In genomic region chr2:157203026-157203425, GRCm38 (mm10) we compare ENCODE assay signal across 8 mouse cellular contexts. TPM values are rescaled to one million over a fixed set of nuclear protein-coding genes. Genes with fewer than 3 reads are reported as not detected.
DNase-seq lines count a peak whose midpoint lies in the region; ATAC-seq lines count a peak whose summit lies in the region.

No protein-coding gene starts in this region.

- ATAC-seq in heart, embryonic 15.5 days (replicated peaks; ENCODE audit: insufficient number of reproducible peaks, insufficient read depth, low FRiP score, low read depth), result no peak
- no peak for ATAC-seq in forebrain, embryonic 11.5 days (replicated peaks; ENCODE audit: low FRiP score)
- no peak for ATAC-seq in limb, embryonic 11.5 days (ENCODE audit: insufficient number of reproducible peaks, low FRiP score, low TSS enrichment, low read depth)

- no peak overlapping the region for H3K27ac ChIP-seq in heart, embryonic 15.5 days
- no peak overlapping the region for H3K27ac ChIP-seq in heart, embryonic 10.5 days
- H3K27ac ChIP-seq in forebrain, embryonic 11.5 days (ENCODE audit: low read depth, low read length), result no peak overlapping the region
- no peak overlapping the region for H3K27ac ChIP-seq in limb, embryonic 11.5 days (replicated peaks; ENCODE audit: low read depth, low read length)

- H3K9me3 ChIP-seq in heart, embryonic 15.5 days (replicated peaks), result no peaks in the 10 kb centered on the region
- H3K9me3 ChIP-seq in heart, embryonic 10.5 days, result no peaks in the 10 kb centered on the region
- H3K9me3 ChIP-seq in forebrain, embryonic 11.5 days (ENCODE audit: control insufficient read depth, low read length), result no peaks in the 10 kb centered on the region; the same call in 1 of the 2 replicates
- H3K9me3 ChIP-seq in limb, embryonic 11.5 days (ENCODE audit: control insufficient read depth, low read length), result no peaks in the 10 kb centered on the region

- no peak overlapping the region for H3K9ac ChIP-seq in heart, embryonic 15.5 days
- peak overlapping the region; percentile 98 for H3K9ac ChIP-seq in forebrain, embryonic 11.5 days (ENCODE audit: low read length)
- no peak overlapping the region for H3K9ac ChIP-seq in limb, embryonic 11.5 days (ENCODE audit: low read length)

- H3K36me3 ChIP-seq in heart, embryonic 15.5 days, result peaks cover 11% of the 10 kb centered on the region
- H3K36me3 ChIP-seq in heart, embryonic 10.5 days, result peaks cover 28% of the 10 kb centered on the region
- H3K36me3 ChIP-seq in forebrain, embryonic 11.5 days (ENCODE audit: control insufficient read depth, insufficient read depth, low read length), result peaks cover 6% of the 10 kb centered on the region; the same call in 1 of the 2 replicates
- peaks cover 10% of the 10 kb centered on the region for H3K36me3 ChIP-seq in limb, embryonic 11.5 days (ENCODE audit: control insufficient read depth, insufficient read depth, low read length)

- no peaks in the 10 kb centered on the region for H3K27me3 ChIP-seq in heart, embryonic 15.5 days
- H3K27me3 ChIP-seq in heart, embryonic 10.5 days (ENCODE audit: insufficient read depth, poor library complexity, severe bottlenecking), result no peaks in the 10 kb centered on the region
- H3K27me3 ChIP-seq in forebrain, embryonic 11.5 days (ENCODE audit: control insufficient read depth, insufficient read depth, low read length), result no peaks in the 10 kb centered on the region
- no peaks in the 10 kb centered on the region for H3K27me3 ChIP-seq in limb, embryonic 11.5 days (ENCODE audit: control insufficient read depth, insufficient read depth, low read length)

- H3K4me1 ChIP-seq in heart, embryonic 15.5 days (replicated peaks), result 0 out of 2 replicates have a peak, but pooled peaks cover 10% of the 10 kb centered on the region
- no peaks in the 10 kb centered on the region; the same call in 1 of the 2 replicates for H3K4me1 ChIP-seq in heart, embryonic 10.5 days
- H3K4me1 ChIP-seq in forebrain, embryonic 11.5 days (replicated peaks; ENCODE audit: control insufficient read depth, insufficient read depth, low read length), result peaks cover 4% of the 10 kb centered on the region; the same call in 1 of the 2 replicates
- H3K4me1 ChIP-seq in limb, embryonic 11.5 days (ENCODE audit: control insufficient read depth, insufficient read depth, low read length), result no peaks in the 10 kb centered on the region

- no peak for DNase-seq in heart, embryonic 10.5 days (ENCODE audit: low spot score)
- DNase-seq in forebrain, embryonic 11.5 days (ENCODE audit: low spot score), result no peak
- no peak for DNase-seq in limb, embryonic 11.5 days (ENCODE audit: low spot score)
- peak; percentile 16 for DNase-seq in naive thymus-derived CD4-positive, alpha-beta T cell, adult 2 months (ENCODE audit: low read depth)
- DNase-seq in thymus, postnatal 25 days, result no peak
- DNase-seq in gastrocnemius, adult 18-20 months (ENCODE audit: low spot score), result no peak
- no peak for DNase-seq in left cerebral cortex, adult 9 months (ENCODE audit: low spot score in 2 of 2)

- peak overlapping the region; percentile 82 for H3K4me2 ChIP-seq in heart, embryonic 15.5 days
- peak overlapping the region; percentile 76 for H3K4me2 ChIP-seq in forebrain, embryonic 11.5 days (ENCODE audit: low read depth, low read length, severe bottlenecking)
- H3K4me2 ChIP-seq in limb, embryonic 11.5 days (ENCODE audit: low read depth, severe bottlenecking), result peak overlapping the region; percentile 83; the same call in 1 of the 2 replicates

- peak overlapping the region; percentile 81 for H3K4me3 ChIP-seq in heart, embryonic 15.5 days
- H3K4me3 ChIP-seq in heart, embryonic 10.5 days, result no peak overlapping the region
- H3K4me3 ChIP-seq in forebrain, embryonic 11.5 days (ENCODE audit: low read depth, low read length), result peak overlapping the region; percentile 63
- peak overlapping the region; percentile 70; the same call in 1 of the 2 replicates for H3K4me3 ChIP-seq in limb, embryonic 11.5 days (ENCODE audit: low read depth, low read length)

RNA-seq across cellular contexts. Expression of gene Rbl1, which starts 1.3 kb away (rescaled TPM):
- polyA plus RNA-seq in heart, embryonic 15.5 days (2015; fragmentation: Nextera tagmentation; extraction: Ambion mirVana), result 14.9 and 17.2 TPM in 2 replicates
- 15.9 and 18.5 TPM in 2 replicates for polyA plus RNA-seq in heart, embryonic 10.5 days (2016; fragmentation: Nextera tagmentation; extraction: Ambion mirVana)
- polyA plus RNA-seq in forebrain, embryonic 11.5 days (2014; fragmentation: Nextera tagmentation; extraction: Ambion mirVana), result 41.3 and 43.2 TPM in 2 replicates
- 30.0 and 30.8 TPM in 2 replicates for polyA plus RNA-seq in limb, embryonic 11.5 days (2014; fragmentation: Nextera tagmentation; extraction: Ambion mirVana)
- 1 to 10 TPM; 2.1 to 2.8 TPM for total RNA-seq in gastrocnemius, adult 18-20 months (2021)
